Mouse (Mus musculus) forebrain, embryonic 13.5 days (tissue): ENCODE measurements at regions not wholly inside any gene's neighbourhood (a gene's known extent, or its start where the extent isn't known, plus 50 kb on each side); places are given as distances from the start of the nearest gene placed in this dataset.
A peak's percentile ranks its signal among the peaks of the same experiment; 100 is the strongest.

ENCODE experiments used
- ATAC-seq: fragments of 200-750 bp; cut with Nextera tagmentation; 2 replicates; pipeline ENCODE4 v1.8.0; 2017
- H3K27ac ChIP-seq: fragments of 300-500 bp; sonication (generic); 2 replicates; pipeline ENCODE4 v1.5.1; 2015; ENCODE audit warnings: inconsistent platforms, mild to moderate bottlenecking, moderate library complexity
- H3K27me3 ChIP-seq: fragments of 300-500 bp; sonication (generic); 2 replicates; pipeline ENCODE4 v1.6.1; 2015; ENCODE audit warnings: mild to moderate bottlenecking, inconsistent platforms
- H3K36me3 ChIP-seq: fragments of 300-500 bp; sonication (generic); 2 replicates; pipeline ENCODE4 v1.6.1; 2015; ENCODE audit warnings: mild to moderate bottlenecking, inconsistent platforms; ENCODE audit not compliant: poor library complexity, severe bottlenecking
- H3K4me1 ChIP-seq: fragments of 300-500 bp; sonication (generic); 2 replicates; pipeline ENCODE4 v1.6.1; 2015; ENCODE audit warnings: inconsistent platforms
- H3K4me2 ChIP-seq: fragments of 300-500 bp; sonication (generic); 2 replicates; pipeline ENCODE4 v1.6.1; 2015; ENCODE audit warnings: inconsistent platforms, mild to moderate bottlenecking, moderate library complexity
- H3K4me3 ChIP-seq: fragments of 300-500 bp; sonication (generic); 2 replicates; pipeline ENCODE4 v1.5.1; 2015; ENCODE audit warnings: mild to moderate bottlenecking, inconsistent platforms
- H3K9ac ChIP-seq: fragments of 300-500 bp; sonication (generic); 2 replicates; pipeline ENCODE4 v1.6.1; 2015; ENCODE audit warnings: mild to moderate bottlenecking, inconsistent platforms
- H3K9me3 ChIP-seq: fragments of 300-500 bp; sonication (generic); replicated peaks from 2 replicates; pipeline ENCODE4 v1.6.1; 2016; ENCODE audit warnings: inconsistent platforms
- WGBS: fragments of 180-500 bp; shearing (Covaris S2); methylation state at CpG from one replicate; pipeline ENCODE4 v1.1.7; 2015; 5-methylcytosine and 5-hydroxymethylcytosine counted together

DNA sequence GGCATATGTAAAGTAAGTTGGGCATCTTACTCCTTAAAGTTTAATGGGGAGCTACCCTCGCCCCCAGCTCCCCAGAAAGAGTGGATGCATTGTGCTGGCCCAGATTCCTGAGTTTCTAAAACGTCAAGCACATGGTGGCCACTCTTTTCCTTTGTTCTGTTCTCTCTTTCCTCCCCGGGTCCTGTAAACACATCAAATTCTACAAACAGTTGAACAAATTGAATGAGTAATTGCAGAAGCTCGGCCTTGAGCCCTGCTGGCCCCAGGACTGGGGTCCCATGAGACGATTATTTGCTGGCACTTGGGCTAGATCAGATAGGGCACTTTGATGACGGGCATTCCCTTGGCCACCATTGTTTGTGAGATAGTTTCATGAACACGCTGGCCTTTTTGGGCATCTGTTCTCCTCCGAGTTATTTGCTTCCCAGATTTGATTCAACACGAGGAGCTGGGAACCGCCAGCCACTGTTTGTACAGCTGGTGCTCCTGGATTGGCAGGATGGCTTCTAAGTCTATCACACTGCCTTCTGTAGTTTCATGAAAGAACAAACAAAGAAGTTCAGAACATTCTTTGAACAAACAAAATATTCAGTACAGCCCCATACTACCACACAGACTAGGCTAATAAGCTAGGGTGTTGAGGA, 257.5 kb upstream of the Msx2 start:
- no peaks in the 10 kb centered on the region for H3K36me3 ChIP-seq
- H3K9ac ChIP-seq, result no peak overlapping the region
- H3K9me3 ChIP-seq, result no peaks in the 10 kb centered on the region
- WGBS, result 74% methylated on average over 10 of the region's 10 CpGs
- H3K4me2 ChIP-seq, result no peak overlapping the region
- no peak overlapping the region for H3K27ac ChIP-seq
- ATAC-seq, result no peak
- H3K4me1 ChIP-seq, result peaks cover 7% of the 10 kb centered on the region
- no peaks in the 10 kb centered on the region for H3K27me3 ChIP-seq
- no peak overlapping the region for H3K4me3 ChIP-seq

DNA sequence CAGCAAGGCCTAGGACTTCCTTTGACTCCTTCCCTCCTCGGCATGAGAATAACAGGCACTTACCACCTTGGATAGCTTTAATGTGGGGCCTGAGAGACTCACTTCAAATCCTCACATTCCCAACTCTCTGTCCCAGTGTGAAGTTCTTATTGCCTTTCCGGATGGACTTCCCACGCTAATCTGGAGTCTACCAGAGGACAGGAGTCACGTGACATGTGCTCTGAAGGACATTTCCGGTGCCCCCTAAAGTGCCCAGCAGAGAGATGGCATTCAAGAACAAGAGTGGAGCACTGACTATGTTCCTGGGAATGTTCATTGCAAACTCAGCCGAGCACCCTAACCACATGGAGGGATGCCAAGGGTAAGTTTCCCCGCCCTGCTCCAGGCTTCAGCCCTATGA, 257.0 kb upstream of the Msx2 start:
- Histone ChIP-seq H3K27me3 (no peaks in the 10 kb centered on the region), H3K27ac (no peak overlapping the region), H3K9ac (no peak overlapping the region), H3K4me1 (peaks cover 3% of the 10 kb centered on the region), H3K36me3 (no peaks in the 10 kb centered on the region), H3K4me3 (no peak overlapping the region), H3K4me2 (no peak overlapping the region), H3K9me3 (no peaks in the 10 kb centered on the region)
- no peak for ATAC-seq
- WGBS, result 92% methylated on average over 7 of the region's 7 CpGs

- H3K36me3 ChIP-seq, result no peaks in the 10 kb centered on the region
- H3K27ac ChIP-seq, result no peak overlapping the region
Observed at GRCm38 (mm10) chr13:53726031-53726430, 253.2 kb upstream of the Msx2 start.

DNA sequence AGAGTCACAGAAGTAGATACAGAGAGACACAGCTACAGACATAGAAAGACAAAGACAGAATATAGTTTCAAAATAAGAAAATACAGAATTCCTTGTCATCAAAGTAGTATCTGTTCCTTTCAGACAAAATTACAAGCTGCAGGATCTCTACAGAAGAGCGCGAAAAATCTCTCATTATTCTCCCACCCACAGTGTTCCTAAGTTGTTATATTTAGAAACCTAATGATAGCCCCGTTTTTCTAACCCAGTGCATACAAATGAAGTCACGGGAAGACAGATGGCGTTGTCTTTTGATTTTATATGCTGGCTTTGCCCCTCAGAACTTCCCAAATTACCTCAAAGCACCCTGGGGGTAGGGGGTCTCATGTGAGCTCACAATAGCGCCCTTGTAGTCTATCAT, 250.0 kb upstream of the Msx2 start:
- Histone ChIP-seq H3K4me2 (no peak overlapping the region), H3K4me3 (no peak overlapping the region), H3K36me3 (no peaks in the 10 kb centered on the region), H3K4me1 (peaks cover 17% of the 10 kb centered on the region; the same call in 1 of the 2 replicates), H3K9ac (no peak overlapping the region), H3K27ac (no peak overlapping the region), H3K27me3 (no peaks in the 10 kb centered on the region), H3K9me3 (no peaks in the 10 kb centered on the region)
- no peak for ATAC-seq
- WGBS, result 43% methylated on average over 6 of the region's 6 CpGs

More at GRCm38 (mm10) chr13:53726031-53726430, 253.2 kb upstream of the Msx2 start:
- no peaks in the 10 kb centered on the region for H3K27me3 ChIP-seq
- H3K4me1 ChIP-seq, result peaks cover 6% of the 10 kb centered on the region; the same call in 1 of the 2 replicates
- no peak overlapping the region for H3K4me3 ChIP-seq
- H3K9me3 ChIP-seq, result no peaks in the 10 kb centered on the region
- H3K9ac ChIP-seq, result no peak overlapping the region
- 83% methylated on average over 4 of the region's 4 CpGs for WGBS
- no peak for ATAC-seq
- no peak overlapping the region for H3K4me2 ChIP-seq

GRCm38 (mm10) chr13:53721038-53721463, 248.2 kb upstream of the Msx2 start:
- Histone ChIP-seq H3K9ac (no peak overlapping the region), H3K27ac (no peak overlapping the region), H3K4me1 (peaks cover 17% of the 10 kb centered on the region; the same call in 1 of the 2 replicates), H3K4me3 (no peak overlapping the region), H3K36me3 (no peaks in the 10 kb centered on the region), H3K27me3 (no peaks in the 10 kb centered on the region), H3K4me2 (no peak overlapping the region), H3K9me3 (no peaks in the 10 kb centered on the region)
- ATAC-seq, result no peak
- WGBS, result 78% methylated on average over 9 of the region's 9 CpGs

- ATAC-seq, result no peak
- 79% methylated on average over 4 of the region's 4 CpGs for WGBS
- H3K9ac ChIP-seq, result no peak overlapping the region
Observed at GRCm38 (mm10) chr13:53717582-53717981, 244.7 kb upstream of the Msx2 start.

DNA sequence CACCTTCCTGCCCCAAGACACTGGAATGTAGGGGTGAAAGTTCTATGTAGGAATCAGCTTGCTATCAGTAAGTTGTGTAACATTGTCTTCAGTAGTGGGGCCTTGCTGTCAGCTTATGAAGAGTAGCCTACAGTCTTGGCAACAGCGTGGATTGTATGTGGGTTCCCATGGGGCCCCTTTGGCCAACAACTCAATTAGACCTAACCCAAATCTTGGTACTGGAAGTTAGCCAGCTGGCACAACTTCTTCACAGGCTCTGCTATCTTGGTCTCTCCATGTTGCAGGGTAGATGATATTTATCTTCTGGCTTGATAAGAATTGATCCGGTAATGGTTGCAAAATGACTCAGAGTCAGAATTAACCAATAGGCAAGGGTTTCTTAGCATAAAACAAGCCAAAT, 244.2 kb upstream of the Msx2 start:
- H3K4me2 ChIP-seq, result no peak overlapping the region
- WGBS, result 88% methylated on average over 2 of the region's 2 CpGs
- peaks cover 15% of the 10 kb centered on the region; the same call in 1 of the 2 replicates for H3K4me1 ChIP-seq
- H3K9ac ChIP-seq, result no peak overlapping the region
- H3K36me3 ChIP-seq, result no peaks in the 10 kb centered on the region
- H3K27ac ChIP-seq, result no peak overlapping the region
- no peak overlapping the region for H3K4me3 ChIP-seq
- no peak for ATAC-seq
- H3K27me3 ChIP-seq, result no peaks in the 10 kb centered on the region
- no peaks in the 10 kb centered on the region for H3K9me3 ChIP-seq

More at GRCm38 (mm10) chr13:53717582-53717981, 244.7 kb upstream of the Msx2 start:
- Histone ChIP-seq H3K4me1 (peaks cover 15% of the 10 kb centered on the region; the same call in 1 of the 2 replicates), H3K27ac (no peak overlapping the region), H3K9me3 (no peaks in the 10 kb centered on the region), H3K4me2 (no peak overlapping the region), H3K27me3 (no peaks in the 10 kb centered on the region), H3K36me3 (no peaks in the 10 kb centered on the region), H3K4me3 (no peak overlapping the region)

- WGBS, result 68% methylated on average over 10 of the region's 10 CpGs
- H3K4me2 ChIP-seq, result no peak overlapping the region
- no peaks in the 10 kb centered on the region for H3K4me1 ChIP-seq
- H3K9me3 ChIP-seq, result no peaks in the 10 kb centered on the region
- no peak overlapping the region for H3K9ac ChIP-seq
- no peak for ATAC-seq
- H3K27ac ChIP-seq, result no peak overlapping the region
- H3K36me3 ChIP-seq, result no peaks in the 10 kb centered on the region
- no peak overlapping the region for H3K4me3 ChIP-seq
- no peaks in the 10 kb centered on the region; the same call in 1 of the 2 replicates for H3K27me3 ChIP-seq
Observed at GRCm38 (mm10) chr13:53709062-53709461, 236.2 kb upstream of the Msx2 start.

GRCm38 (mm10) chr13:53707548-53707947, 234.7 kb upstream of the Msx2 start:
- Histone ChIP-seq H3K4me3 (no peak overlapping the region), H3K4me2 (no peak overlapping the region), H3K9me3 (no peaks in the 10 kb centered on the region), H3K27ac (no peak overlapping the region), H3K4me1 (no peaks in the 10 kb centered on the region), H3K9ac (no peak overlapping the region), H3K27me3 (no peaks in the 10 kb centered on the region; the same call in 1 of the 2 replicates), H3K36me3 (no peaks in the 10 kb centered on the region)
- ATAC-seq, result no peak
- WGBS, result 84% methylated on average over 17 of the region's 17 CpGs

- ATAC-seq, result no peak
- H3K9ac ChIP-seq, result no peak overlapping the region
- H3K27me3 ChIP-seq, result 0 out of 2 replicates have a peak, but pooled peaks cover 2% of the 10 kb centered on the region
- H3K4me2 ChIP-seq, result no peak overlapping the region
- H3K36me3 ChIP-seq, result no peaks in the 10 kb centered on the region
- 91% methylated on average over 11 of the region's 11 CpGs for WGBS
- H3K4me1 ChIP-seq, result peaks cover under 1% of the 10 kb centered on the region
- H3K9me3 ChIP-seq, result no peaks in the 10 kb centered on the region
- no peak overlapping the region for H3K4me3 ChIP-seq
- H3K27ac ChIP-seq, result no peak overlapping the region
Observed at GRCm38 (mm10) chr13:53704104-53704503, 231.2 kb upstream of the Msx2 start.

DNA sequence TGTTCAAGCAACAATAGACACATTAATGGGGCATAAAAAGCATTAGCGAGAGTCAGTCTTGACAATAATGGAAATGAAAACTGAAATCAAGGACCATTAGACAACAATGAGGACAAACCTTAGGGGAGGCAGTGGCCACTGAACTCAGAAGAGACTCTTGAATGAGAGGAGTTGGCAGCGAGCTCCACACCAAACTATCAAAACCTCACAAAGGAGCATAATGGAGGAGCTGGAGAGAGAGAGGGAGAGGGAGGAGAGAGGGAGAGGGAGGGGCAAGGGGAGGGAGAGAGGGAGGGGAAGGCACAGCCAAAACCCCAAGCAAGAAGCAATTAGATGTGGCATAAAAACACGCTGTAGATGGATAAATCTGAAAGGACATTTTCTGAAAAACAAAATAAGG, 227.4 kb upstream of the Msx2 start:
- 33% methylated on average over 3 of the region's 3 CpGs for WGBS
- no peak overlapping the region for H3K9ac ChIP-seq
- ATAC-seq, result no peak

GRCm38 (mm10) chr13:53697954-53698353, 225.1 kb upstream of the Msx2 start:
- H3K4me2 ChIP-seq, result peak overlapping the region; percentile 33
- peak; percentile 78 for ATAC-seq

More for the DNA sequence above, 227.4 kb upstream of the Msx2 start:
- Histone ChIP-seq H3K27me3 (peaks cover 10% of the 10 kb centered on the region; the same call in 1 of the 2 replicates), H3K36me3 (no peaks in the 10 kb centered on the region), H3K4me3 (no peak overlapping the region), H3K9me3 (no peaks in the 10 kb centered on the region), H3K4me2 (no peak overlapping the region), H3K27ac (no peak overlapping the region), H3K4me1 (peaks cover 19% of the 10 kb centered on the region)

DNA sequence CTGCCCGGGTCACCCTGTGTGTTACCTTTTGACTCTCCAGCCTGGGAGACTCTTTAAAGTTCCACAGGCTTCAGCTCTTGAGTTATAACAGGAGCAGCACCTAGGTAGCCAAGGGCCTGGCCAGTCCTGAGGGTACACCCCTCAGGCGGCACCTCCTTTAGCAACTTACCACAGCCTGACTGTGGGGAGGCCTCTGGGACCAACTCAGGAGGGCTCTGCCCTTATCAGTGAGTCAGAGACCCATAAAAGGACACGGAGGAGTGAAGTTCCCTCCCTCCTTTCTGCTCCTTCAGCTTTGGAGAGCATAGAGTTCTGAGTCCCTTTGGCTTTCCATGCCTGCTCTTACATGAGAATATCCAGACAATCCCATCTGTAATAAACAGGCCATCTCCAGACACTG, 222.5 kb upstream of the Msx2 start:
- 78% methylated on average over 3 of the region's 3 CpGs for WGBS
- H3K9me3 ChIP-seq, result no peaks in the 10 kb centered on the region
- no peak for ATAC-seq
- no peaks in the 10 kb centered on the region for H3K36me3 ChIP-seq
- peaks cover 27% of the 10 kb centered on the region for H3K27me3 ChIP-seq
- peaks cover 19% of the 10 kb centered on the region for H3K4me1 ChIP-seq
- no peak overlapping the region for H3K4me3 ChIP-seq
- no peak overlapping the region for H3K9ac ChIP-seq
- H3K4me2 ChIP-seq, result no peak overlapping the region
- no peak overlapping the region for H3K27ac ChIP-seq

More at GRCm38 (mm10) chr13:53697954-53698353, 225.1 kb upstream of the Msx2 start:
- H3K27me3 ChIP-seq, result peaks cover 16% of the 10 kb centered on the region; the same call in 1 of the 2 replicates
- WGBS, result 15% methylated on average over 6 of the region's 6 CpGs
- no peak overlapping the region for H3K27ac ChIP-seq
- H3K4me1 ChIP-seq, result peaks cover 19% of the 10 kb centered on the region
- H3K9ac ChIP-seq, result no peak overlapping the region
- H3K4me3 ChIP-seq, result no peak overlapping the region
- no peaks in the 10 kb centered on the region for H3K36me3 ChIP-seq
- no peaks in the 10 kb centered on the region for H3K9me3 ChIP-seq
